Mouse (Mus musculus) midbrain, embryonic 14.5 days (tissue): Measurements from ENCODE around the gene Calr. TPM values are rescaled to one million over a fixed set of nuclear protein-coding genes. Genes with fewer than 3 reads are reported as not detected.

Source experiments
- ATAC-seq: fragments of 200-750 bp; cut with Nextera tagmentation; 2 replicates; pipeline ENCODE4 v1.8.0; 2017; ENCODE audit warnings: moderate number of reproducible peaks, moderate library complexity; ENCODE audit not compliant: low FRiP score, low TSS enrichment
- DNase-seq: peaks from one replicate; pipeline ENCODE4 v3.0.0-alpha.2; 2015
- H3K27ac ChIP-seq: fragments of 300-500 bp; sonication (generic); replicated peaks from 2 replicates; pipeline ENCODE4 v1.5.1; 2014; ENCODE audit warnings: mild to moderate bottlenecking, low read depth, low read length, moderate library complexity
- H3K27me3 ChIP-seq: fragments of 300-500 bp; sonication (generic); 2 replicates; pipeline ENCODE4 v1.6.1; 2014; ENCODE audit warnings: low read length, control low read depth, mixed read lengths; ENCODE audit not compliant: control insufficient read depth, insufficient read depth
- H3K36me3 ChIP-seq: fragments of 300-500 bp; sonication (generic); 2 replicates; pipeline ENCODE4 v1.6.1; 2014; ENCODE audit warnings: low read length, control low read depth; ENCODE audit not compliant: control insufficient read depth, insufficient read depth
- H3K4me1 ChIP-seq: fragments of 300-500 bp; sonication (generic); 2 replicates; pipeline ENCODE4 v1.6.1; 2014; ENCODE audit warnings: mild to moderate bottlenecking, antibody characterized with exemption, low read length, control low read depth; ENCODE audit not compliant: control insufficient read depth, insufficient read depth
- H3K4me2 ChIP-seq: fragments of 300-500 bp; sonication (generic); 2 replicates; pipeline ENCODE4 v1.6.1; 2014; ENCODE audit warnings: mild to moderate bottlenecking, low read length, moderate library complexity
- H3K4me3 ChIP-seq: fragments of 300-500 bp; sonication (generic); replicated peaks from 2 replicates; pipeline ENCODE4 v1.5.1; 2014; ENCODE audit warnings: low read depth, low read length
- H3K9ac ChIP-seq: fragments of 300-500 bp; sonication (generic); replicated peaks from 2 replicates; pipeline ENCODE4 v1.6.1; 2014; ENCODE audit warnings: mild to moderate bottlenecking, low read length, moderate library complexity
- H3K9me3 ChIP-seq: fragments of 300-500 bp; sonication (generic); 2 replicates; pipeline ENCODE4 v1.6.1; 2016; ENCODE audit warnings: low read length, control low read depth, mixed read lengths; ENCODE audit not compliant: control insufficient read depth
- WGBS: fragments of 180-500 bp; shearing (Covaris S2); extraction: QIAGEN DNeasy Blood & Tissue Kit; methylation state at CpG from one replicate; pipeline ENCODE4 v1.1.7; 2014; 5-methylcytosine and 5-hydroxymethylcytosine counted together
- polyA plus RNA-seq: library from polyadenylated mRNA; unstranded; fragments of >200 nt; fragmentation: Nextera tagmentation; extraction: Ambion mirVana; gene quantifications from 2 replicates; pipeline ENCODE4 v1.2.1, GENCODE M21; 2014

Gene Calr
- polyA plus RNA-seq, 1 experiment from 2014 or later = 525 TPM

GRCm38 (mm10) chr8:84838513-84838912 lies 8.2 kb downstream of the Calr start:
- ATAC-seq = no peak

DNA sequence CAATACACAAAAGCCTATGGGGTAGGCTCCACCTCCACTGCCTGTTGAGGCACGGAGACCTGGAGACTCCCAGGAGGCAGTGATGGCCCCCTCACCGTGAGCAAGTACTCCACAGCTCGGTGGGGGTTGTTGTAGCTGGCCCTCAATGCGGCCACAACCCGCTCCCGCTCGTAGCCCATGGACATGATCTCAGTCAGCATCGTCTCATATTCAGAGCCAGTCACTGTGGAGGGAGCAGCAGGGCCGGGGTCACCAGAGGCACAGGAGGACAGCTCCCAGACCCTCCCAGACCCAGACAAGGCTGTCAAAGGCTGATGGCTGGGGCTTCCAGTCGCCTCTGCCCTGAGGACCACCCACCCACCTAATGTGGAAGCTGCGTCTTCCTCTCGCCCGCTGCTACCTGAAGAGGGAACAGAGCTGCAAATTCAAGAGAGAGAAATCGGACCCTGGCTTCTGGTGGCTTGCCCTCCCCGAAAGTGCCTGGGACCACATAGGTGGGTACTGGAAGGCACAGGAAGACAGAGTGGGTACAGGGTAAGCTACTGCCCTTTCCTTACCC lies 8.7 kb downstream of the Calr start:
- Histone ChIP-seq H3K36me3 (peaks cover 68% of the 10 kb centered on the region), H3K9me3 (no peaks in the 10 kb centered on the region), H3K9ac (no peak overlapping the region), H3K4me3 (no peak overlapping the region), H3K27me3 (no peaks in the 10 kb centered on the region), H3K4me1 (peaks cover 11% of the 10 kb centered on the region; the same call in 1 of the 2 replicates), H3K27ac (no peak overlapping the region), H3K4me2 (no peak overlapping the region)
- WGBS = 83% methylated on average over 15 of the region's 15 CpGs
- no peak for ATAC-seq
- no peak for DNase-seq

More at GRCm38 (mm10) chr8:84838513-84838912, 8.2 kb downstream of the Calr start:
- peaks cover 72% of the 10 kb centered on the region for H3K36me3 ChIP-seq
- H3K27me3 ChIP-seq = no peaks in the 10 kb centered on the region
- H3K9me3 ChIP-seq = no peaks in the 10 kb centered on the region
- no peak overlapping the region for H3K4me2 ChIP-seq
- no peak overlapping the region for H3K4me3 ChIP-seq
- H3K4me1 ChIP-seq = peaks cover 6% of the 10 kb centered on the region; the same call in 1 of the 2 replicates
- DNase-seq = no peak
- H3K27ac ChIP-seq = no peak overlapping the region
- no peak overlapping the region for H3K9ac ChIP-seq
- 90% methylated on average over 5 of the region's 5 CpGs for WGBS

GRCm38 (mm10) chr8:84837149-84837911 lies 9.4 kb downstream of the Calr start:
- Histone ChIP-seq H3K27me3 (no peaks in the 10 kb centered on the region), H3K9ac (no peak overlapping the region), H3K4me3 (no peak overlapping the region), H3K27ac (no peak overlapping the region), H3K4me2 (no peak overlapping the region), H3K4me1 (peaks cover 14% of the 10 kb centered on the region; the same call in 1 of the 2 replicates), H3K9me3 (no peaks in the 10 kb centered on the region), H3K36me3 (peaks cover 62% of the 10 kb centered on the region)
- ATAC-seq (no peak), DNase-seq (no peak)
- WGBS = 73% methylated on average over 8 of the region's 8 CpGs

- peak; percentile 58 for DNase-seq
- no peak overlapping the region for H3K9ac ChIP-seq
These were observed 11.6 kb downstream of the Calr start for GRCm38 (mm10) chr8:84834866-84835855.

GRCm38 (mm10) chr8:84834002-84834865 lies 12.5 kb downstream of the Calr start:
- ATAC-seq (no peak), DNase-seq (no peak)
- Histone ChIP-seq H3K4me1 (peaks cover 8% of the 10 kb centered on the region; the same call in 1 of the 2 replicates), H3K9ac (no peak overlapping the region), H3K27me3 (no peaks in the 10 kb centered on the region), H3K9me3 (no peaks in the 10 kb centered on the region), H3K27ac (peak overlapping the region; percentile 37), H3K4me2 (no peak overlapping the region), H3K36me3 (peaks cover 51% of the 10 kb centered on the region), H3K4me3 (no peak overlapping the region)
- 86% methylated on average over 19 of the region's 19 CpGs for WGBS

More at GRCm38 (mm10) chr8:84834866-84835855, 11.6 kb downstream of the Calr start:
- peak; percentile 19; the same call in 1 of the 2 replicates for ATAC-seq
- peaks cover 51% of the 10 kb centered on the region for H3K36me3 ChIP-seq
- H3K4me1 ChIP-seq = peaks cover 14% of the 10 kb centered on the region; the same call in 1 of the 2 replicates
- no peak overlapping the region for H3K4me3 ChIP-seq
- 80% methylated on average over 10 of the region's 10 CpGs for WGBS
- H3K9me3 ChIP-seq = no peaks in the 10 kb centered on the region
- no peaks in the 10 kb centered on the region for H3K27me3 ChIP-seq
- no peak overlapping the region for H3K4me2 ChIP-seq
- peak overlapping the region; percentile 41 for H3K27ac ChIP-seq

- DNase-seq (no peak), ATAC-seq (no peak)
- WGBS = 72% methylated on average over 10 of the region's 10 CpGs
- no peaks in the 10 kb centered on the region for H3K27me3 ChIP-seq
- peak overlapping the region; percentile 94 for H3K27ac ChIP-seq
- peak overlapping the region; percentile 85 for H3K4me3 ChIP-seq
- peak overlapping the region; percentile 93 for H3K9ac ChIP-seq
- peaks cover 8% of the 10 kb centered on the region; the same call in 1 of the 2 replicates for H3K4me1 ChIP-seq
- peak overlapping the region; percentile 67 for H3K4me2 ChIP-seq
- no peaks in the 10 kb centered on the region for H3K9me3 ChIP-seq
- H3K36me3 ChIP-seq = peaks cover 47% of the 10 kb centered on the region
These were observed 13.7 kb downstream of the Calr start for GRCm38 (mm10) chr8:84832759-84833742.

- peak; percentile 92 for DNase-seq
- H3K27ac ChIP-seq = peak overlapping the region; percentile 94
- WGBS = 1% methylated on average over 59 of the region's 59 CpGs
These were observed 14.6 kb downstream of the Calr start for GRCm38 (mm10) chr8:84832034-84832717.

More at GRCm38 (mm10) chr8:84832034-84832717, 14.6 kb downstream of the Calr start:
- Histone ChIP-seq H3K4me2 (peak overlapping the region; percentile 67), H3K9me3 (no peaks in the 10 kb centered on the region), H3K9ac (peak overlapping the region; percentile 93), H3K4me1 (peaks cover 8% of the 10 kb centered on the region; the same call in 1 of the 2 replicates), H3K27me3 (no peaks in the 10 kb centered on the region), H3K36me3 (peaks cover 38% of the 10 kb centered on the region), H3K4me3 (peak overlapping the region; percentile 85)
- ATAC-seq = peak; percentile 73
